Mouse (Mus musculus): ENCODE data around the gene Cxcl9. TPM values are rescaled to one million over a fixed set of nuclear protein-coding genes. Genes with fewer than 3 reads are reported as not detected.
A peak's percentile ranks its signal among the peaks of the same experiment; 100 is the strongest.
"Not testable (repeated sequence)": the region's sequence is repeated elsewhere in the genome, so short reads cannot be mapped to it uniquely, and the experiment has no call there.

Cxcl9 gene
- polyA plus RNA-seq, 1 experiment from 2014 or later = not detected

GRCm38 (mm10) chr5:92365146-92365705 is 37.3 kb upstream of the Cxcl9 start:
- ATAC-seq (ENCODE audit: insufficient number of reproducible peaks, insufficient read depth, low FRiP score, low TSS enrichment, low read depth) = no peak
- no peak overlapping the region for H3K4me2 ChIP-seq
- 75% methylated on average over 11 of the region's 11 CpGs for WGBS
- no peaks in the 10 kb centered on the region for H3K36me3 ChIP-seq
- no peak overlapping the region for H3K9ac ChIP-seq
- no peaks in the 10 kb centered on the region for H3K27me3 ChIP-seq
- H3K27ac ChIP-seq = no peak overlapping the region
- no peaks in the 10 kb centered on the region for H3K9me3 ChIP-seq
- H3K4me3 ChIP-seq = no peak overlapping the region
- H3K4me1 ChIP-seq = 0 out of 2 replicates have a peak, but pooled peaks cover 4% of the 10 kb centered on the region

- H3K4me1 ChIP-seq = 0 out of 2 replicates have a peak, but pooled peaks cover 4% of the 10 kb centered on the region
- no peak overlapping the region for H3K4me3 ChIP-seq
- H3K4me2 ChIP-seq = no peak overlapping the region
- no peaks in the 10 kb centered on the region for H3K36me3 ChIP-seq
- H3K27ac ChIP-seq = no peak overlapping the region
- no peaks in the 10 kb centered on the region for H3K9me3 ChIP-seq
- H3K27me3 ChIP-seq = no peaks in the 10 kb centered on the region
- ATAC-seq (ENCODE audit: insufficient number of reproducible peaks, insufficient read depth, low FRiP score, low TSS enrichment, low read depth) = no peak
- H3K9ac ChIP-seq = no peak overlapping the region
- 91% methylated on average over 5 of the region's 5 CpGs for WGBS
Measured at GRCm38 (mm10) chr5:92364011-92364410, 36.1 kb upstream of the Cxcl9 start.

GRCm38 (mm10) chr5:92363179-92363578 is 35.3 kb upstream of the Cxcl9 start:
- H3K4me2 ChIP-seq = no peak overlapping the region
- 0 out of 2 replicates have a peak, but pooled peaks cover under 1% of the 10 kb centered on the region for H3K4me1 ChIP-seq
- no peak overlapping the region for H3K4me3 ChIP-seq
- WGBS = 15% methylated on average over 4 of the region's 4 CpGs
- no peaks in the 10 kb centered on the region for H3K36me3 ChIP-seq
- H3K27me3 ChIP-seq = no peaks in the 10 kb centered on the region
- no peak for ATAC-seq (ENCODE audit: insufficient number of reproducible peaks, insufficient read depth, low FRiP score, low TSS enrichment, low read depth)
- H3K27ac ChIP-seq = no peak overlapping the region
- no peaks in the 10 kb centered on the region for H3K9me3 ChIP-seq
- H3K9ac ChIP-seq = no peak overlapping the region

DNA sequence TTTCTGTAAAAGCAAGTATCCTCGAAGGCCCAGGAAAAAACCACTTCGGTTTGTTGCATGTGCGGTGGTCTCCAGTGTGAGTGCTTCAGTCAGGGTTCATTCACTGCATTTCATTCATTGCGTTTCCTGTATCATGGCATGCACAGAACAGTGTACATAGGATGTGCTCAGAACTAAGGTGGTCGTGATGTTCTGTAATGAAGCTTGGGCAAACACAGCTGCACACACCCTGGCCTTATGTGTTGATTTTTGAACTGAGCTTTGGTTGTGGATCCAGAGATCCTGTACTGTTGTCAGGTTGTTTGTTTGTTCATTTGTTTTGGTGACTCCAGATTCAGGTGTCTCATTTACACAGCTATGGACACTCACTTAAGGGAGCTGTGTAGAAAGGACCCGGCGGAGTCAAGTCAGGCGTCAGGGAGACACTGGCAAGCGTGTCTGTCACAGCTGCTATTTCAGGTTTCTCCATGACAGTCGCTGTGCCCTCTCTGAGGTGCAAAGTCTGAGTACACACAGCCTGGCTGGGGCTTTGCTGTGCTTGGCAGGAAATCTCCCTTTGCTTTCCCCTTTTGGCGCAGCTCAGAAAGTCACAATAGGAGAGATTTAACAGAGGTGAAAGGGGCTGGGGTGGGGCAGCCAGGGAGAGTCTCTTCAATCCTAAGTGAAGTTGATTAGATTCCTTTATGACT is 31.0 kb upstream of the Cxcl9 start:
- Histone ChIP-seq H3K9ac (no peak overlapping the region), H3K9me3 (no peaks in the 10 kb centered on the region), H3K4me3 (no peak overlapping the region), H3K4me1 (no peaks in the 10 kb centered on the region), H3K4me2 (no peak overlapping the region), H3K27ac (no peak overlapping the region), H3K27me3 (no peaks in the 10 kb centered on the region), H3K36me3 (no peaks in the 10 kb centered on the region)
- 86% methylated on average over 11 of the region's 11 CpGs for WGBS
- ATAC-seq (ENCODE audit: insufficient number of reproducible peaks, insufficient read depth, low FRiP score, low TSS enrichment, low read depth) = no peak

GRCm38 (mm10) chr5:92358033-92358432 is 30.2 kb upstream of the Cxcl9 start:
- Histone ChIP-seq H3K4me1 (no peaks in the 10 kb centered on the region), H3K4me2 (no peak overlapping the region), H3K9ac (no peak overlapping the region), H3K4me3 (no peak overlapping the region), H3K36me3 (no peaks in the 10 kb centered on the region), H3K27me3 (no peaks in the 10 kb centered on the region), H3K9me3 (no peaks in the 10 kb centered on the region), H3K27ac (no peak overlapping the region)
- 26% methylated on average over 11 of the region's 12 CpGs for WGBS
- no peak for ATAC-seq (ENCODE audit: insufficient number of reproducible peaks, insufficient read depth, low FRiP score, low TSS enrichment, low read depth)

GRCm38 (mm10) chr5:92353517-92353916 is 25.6 kb upstream of the Cxcl9 start:
- Histone ChIP-seq H3K27me3 (peaks cover 3% of the 10 kb centered on the region; the same call in 1 of the 2 replicates), H3K9ac (no peak overlapping the region), H3K27ac (no peak overlapping the region), H3K9me3 (no peaks in the 10 kb centered on the region), H3K4me2 (peak overlapping the region; percentile 47), H3K4me1 (0 out of 2 replicates have a peak, but pooled peaks cover 3% of the 10 kb centered on the region), H3K36me3 (no peaks in the 10 kb centered on the region), H3K4me3 (peak overlapping the region; percentile 20)
- ATAC-seq (ENCODE audit: insufficient number of reproducible peaks, insufficient read depth, low FRiP score, low TSS enrichment, low read depth) = no peak
- 27% methylated on average over 11 of the region's 11 CpGs for WGBS

DNA sequence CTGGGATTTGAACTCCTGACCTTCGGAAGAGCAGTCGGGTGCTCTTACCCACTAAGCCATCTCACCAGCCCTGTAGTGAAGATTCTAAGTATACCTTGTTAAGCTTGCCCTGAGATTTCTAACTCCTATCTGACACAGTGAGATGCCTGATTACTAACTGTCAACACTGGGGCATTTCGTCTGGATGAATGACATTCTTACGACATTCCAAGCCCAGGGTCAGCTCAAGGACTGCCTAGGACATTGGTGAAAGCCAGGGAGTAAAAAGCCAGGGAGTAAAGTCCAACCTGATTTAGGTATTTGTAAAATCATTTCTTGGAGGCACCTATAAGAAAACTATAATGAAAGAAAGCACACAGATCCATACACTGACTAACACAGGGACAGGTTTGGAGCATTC is 24.8 kb upstream of the Cxcl9 start:
- H3K4me3 ChIP-seq; H3K9me3 ChIP-seq; H3K4me1 ChIP-seq; ATAC-seq (ENCODE audit: insufficient number of reproducible peaks, insufficient read depth, low FRiP score, low TSS enrichment, low read depth); H3K4me2 ChIP-seq; H3K27ac ChIP-seq; H3K9ac ChIP-seq; H3K36me3 ChIP-seq; H3K27me3 ChIP-seq: not testable (repeated sequence)
- WGBS = 65% methylated on average over 4 of the region's 4 CpGs

DNA sequence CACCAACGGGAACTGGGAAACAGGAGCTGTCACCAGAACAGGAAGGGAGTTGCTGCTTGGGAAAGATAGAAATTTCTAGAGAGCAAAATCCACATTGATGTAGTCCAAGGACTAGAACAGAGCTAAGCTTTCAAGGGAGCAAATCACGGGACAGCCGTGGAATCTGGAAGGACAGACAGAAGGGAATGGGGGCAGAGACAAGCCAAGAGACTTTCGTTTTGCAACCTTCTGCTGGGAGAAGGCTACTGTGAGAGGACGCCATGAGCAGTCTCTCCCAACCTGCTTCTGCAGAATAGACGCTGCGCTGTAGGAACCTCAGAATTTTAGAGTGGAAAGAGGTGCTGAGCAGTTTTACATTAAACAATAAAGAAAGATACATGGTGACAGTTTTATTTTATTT is 21.9 kb upstream of the Cxcl9 start:
- ATAC-seq (ENCODE audit: insufficient number of reproducible peaks, insufficient read depth, low FRiP score, low TSS enrichment, low read depth) = no peak
- H3K9ac ChIP-seq = no peak overlapping the region
- H3K4me1 ChIP-seq = 0 out of 2 replicates have a peak, but pooled peaks cover 4% of the 10 kb centered on the region
- 83% methylated on average over 7 of the region's 7 CpGs for WGBS
- H3K36me3 ChIP-seq = no peaks in the 10 kb centered on the region
- H3K9me3 ChIP-seq = no peaks in the 10 kb centered on the region
- H3K4me2 ChIP-seq = no peak overlapping the region
- H3K27ac ChIP-seq = no peak overlapping the region
- H3K27me3 ChIP-seq = peaks cover 8% of the 10 kb centered on the region
- H3K4me3 ChIP-seq = no peak overlapping the region

- Histone ChIP-seq H3K9me3 (no peaks in the 10 kb centered on the region), H3K4me2 (peak within 1 kb of the TSS; percentile 52), H3K4me3 (peak within 1 kb of the TSS; percentile 25), H3K36me3 (no peaks in the 10 kb centered on the region), H3K27ac (no peak within 1 kb of the TSS), H3K9ac (0 out of 2 replicates have a peak within 1 kb of the TSS, but pooled peaks have one; percentile 2), H3K4me1 (0 out of 2 replicates have a peak, but pooled peaks cover 4% of the 10 kb centered on the region), H3K27me3 (peaks cover 8% of the 10 kb centered on the region)
- 21% methylated on average over 14 of the region's 14 CpGs for WGBS
- no peak for ATAC-seq (ENCODE audit: insufficient number of reproducible peaks, insufficient read depth, low FRiP score, low TSS enrichment, low read depth)
Measured at GRCm38 (mm10) chr5:92348794-92349413, 21.0 kb upstream of the Cxcl9 start, which contains the start of gene Cxcl10. Cxcl10 (minus strand) TSS chr5:92348889.

GRCm38 (mm10) chr5:92345006-92345405 is 17.1 kb upstream of the Cxcl9 start:
- WGBS = 84% methylated on average over 8 of the region's 8 CpGs
- peaks cover 8% of the 10 kb centered on the region for H3K27me3 ChIP-seq
- ATAC-seq (ENCODE audit: insufficient number of reproducible peaks, insufficient read depth, low FRiP score, low TSS enrichment, low read depth) = no peak

GRCm38 (mm10) chr5:92340606-92341005 is 12.7 kb upstream of the Cxcl9 start:
- Histone ChIP-seq H3K4me2 (no peak overlapping the region), H3K9ac (no peak overlapping the region), H3K27ac (no peak overlapping the region), H3K27me3 (no peaks in the 10 kb centered on the region), H3K36me3 (no peaks in the 10 kb centered on the region), H3K9me3 (no peaks in the 10 kb centered on the region), H3K4me1 (no peaks in the 10 kb centered on the region), H3K4me3 (no peak overlapping the region)
- WGBS = 75% methylated on average over 4 of the region's 4 CpGs
- ATAC-seq (ENCODE audit: insufficient number of reproducible peaks, insufficient read depth, low FRiP score, low TSS enrichment, low read depth) = no peak

More at GRCm38 (mm10) chr5:92345006-92345405, 17.1 kb upstream of the Cxcl9 start:
- H3K4me2 ChIP-seq = no peak overlapping the region
- H3K27ac ChIP-seq = no peak overlapping the region
- H3K9ac ChIP-seq = no peak overlapping the region
- H3K4me1 ChIP-seq = 0 out of 2 replicates have a peak, but pooled peaks cover 4% of the 10 kb centered on the region
- no peak overlapping the region for H3K4me3 ChIP-seq
- H3K36me3 ChIP-seq = no peaks in the 10 kb centered on the region
- H3K9me3 ChIP-seq = no peaks in the 10 kb centered on the region
